Mouse (Mus musculus): ENCODE results near the gene Rcvrn.

- TF ChIP-seq GATA1 (IDR thresholded peaks at IDR 0.05; ENCODE audit: borderline replicate concordance, low read length) (no peak), CTCF (IDR thresholded peaks at IDR 0.05; ENCODE audit: low read depth, low read length) (no peak), TAL1 (conservative IDR thresholded peaks at IDR 0.05; ENCODE audit: low read depth, low read length) (no peak), POLR2AphosphoS5 (IDR thresholded peaks at IDR 0.05; ENCODE audit: insufficient replicate concordance, low read depth, low read length) (no peak)
Measured at GRCm38 (mm10) chr11:67715382-67715781, 20.3 kb downstream of the Rcvrn start.

Data from G1E (cell line).